Mouse (Mus musculus) hindbrain, embryonic 14.5 days (tissue): Measurements from ENCODE around the gene Faf1. TPM values are rescaled to one million over a fixed set of nuclear protein-coding genes. Genes with fewer than 3 reads are reported as not detected.

ENCODE experiments used
- ATAC-seq: fragments of 200-750 bp; cut with Nextera tagmentation; 2 replicates; pipeline ENCODE4 v1.8.0; 2017; ENCODE audit warnings: moderate number of reproducible peaks, mild to moderate bottlenecking, moderate TSS enrichment, moderate library complexity; ENCODE audit not compliant: low FRiP score
- DNase-seq: peaks from one replicate; pipeline ENCODE4 v3.0.0-alpha.2; 2015; ENCODE audit warnings: low spot score
- H3K27ac ChIP-seq: fragments of 300-500 bp; sonication (generic); 2 replicates; pipeline ENCODE4 v1.5.1; 2014; ENCODE audit warnings: mild to moderate bottlenecking, moderate library complexity
- H3K27me3 ChIP-seq: fragments of 300-500 bp; sonication (generic); 2 replicates; pipeline ENCODE4 v1.6.1; 2014; ENCODE audit warnings: mild to moderate bottlenecking, low read length, mixed read lengths; ENCODE audit not compliant: control insufficient read depth, insufficient read depth
- H3K36me3 ChIP-seq: fragments of 300-500 bp; sonication (generic); replicated peaks from 2 replicates; pipeline ENCODE4 v1.6.1; 2014; ENCODE audit not compliant: control insufficient read depth, insufficient read depth
- H3K4me1 ChIP-seq: fragments of 300-500 bp; sonication (generic); replicated peaks from 2 replicates; pipeline ENCODE4 v1.6.1; 2014; ENCODE audit warnings: antibody characterized with exemption, low read length, mixed read lengths; ENCODE audit not compliant: control insufficient read depth, insufficient read depth
- H3K4me2 ChIP-seq: fragments of 300-500 bp; sonication (generic); replicated peaks from 2 replicates; pipeline ENCODE4 v1.6.1; 2014; ENCODE audit warnings: mild to moderate bottlenecking, moderate library complexity
- H3K4me3 ChIP-seq: fragments of 300-500 bp; sonication (generic); replicated peaks from 2 replicates; pipeline ENCODE4 v1.5.1; 2014; ENCODE audit warnings: mild to moderate bottlenecking, low read length
- H3K9ac ChIP-seq: fragments of 300-500 bp; sonication (generic); 2 replicates; pipeline ENCODE4 v1.6.1; 2014
- H3K9me3 ChIP-seq: fragments of 300-500 bp; sonication (generic); 2 replicates; pipeline ENCODE4 v1.6.1; 2016; ENCODE audit warnings: low read length; ENCODE audit not compliant: control insufficient read depth
- WGBS: fragments of 180-500 bp; shearing (Covaris S2); extraction: QIAGEN DNeasy Blood & Tissue Kit; methylation state at CpG from one replicate; pipeline ENCODE4 v1.1.7; 2014; 5-methylcytosine and 5-hydroxymethylcytosine counted together
- polyA plus RNA-seq: library from polyadenylated mRNA; unstranded; fragments of >200 nt; fragmentation: Nextera tagmentation; extraction: Ambion mirVana; gene quantifications from 2 replicates; pipeline ENCODE4 v1.2.1, GENCODE M21; 2014

Gene Faf1
- polyA plus RNA-seq, 1 experiment from 2014 or later = 47.1 TPM

GRCm38 (mm10) chr4:109792331-109792730 lies 115.9 kb downstream of the Faf1 start:
- Histone ChIP-seq H3K9me3 (no peaks in the 10 kb centered on the region), H3K4me3 (no peak overlapping the region), H3K27ac (no peak overlapping the region), H3K9ac (no peak overlapping the region), H3K4me1 (peaks cover 5% of the 10 kb centered on the region; the same call in 1 of the 2 replicates), H3K27me3 (no peaks in the 10 kb centered on the region), H3K4me2 (no peak overlapping the region), H3K36me3 (no peaks in the 10 kb centered on the region)
- ATAC-seq (no peak), DNase-seq (no peak)
- 38% methylated on average over 2 of the region's 2 CpGs for WGBS

DNA sequence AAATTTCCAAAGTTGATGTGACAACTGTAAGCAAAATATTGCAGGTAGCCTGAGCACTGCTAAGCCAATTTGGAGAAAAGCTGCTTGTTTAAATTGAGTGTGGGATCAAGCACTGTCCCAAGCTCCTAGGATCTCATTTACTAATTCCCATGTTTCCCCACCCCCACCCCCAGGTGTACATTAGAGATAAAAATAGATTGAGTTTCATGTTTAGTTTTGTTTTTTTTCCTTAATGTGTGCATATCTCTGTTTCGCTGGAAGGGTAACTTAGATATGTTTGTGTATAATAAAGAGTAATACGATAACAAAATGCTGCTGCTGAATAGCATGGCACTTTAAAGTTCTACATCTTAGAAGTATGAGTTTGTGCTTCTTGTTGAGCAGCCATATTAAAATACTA lies 116.7 kb downstream of the Faf1 start:
- no peaks in the 10 kb centered on the region for H3K27me3 ChIP-seq
- no peak overlapping the region for H3K4me3 ChIP-seq
- no peaks in the 10 kb centered on the region for H3K36me3 ChIP-seq
- no peak overlapping the region for H3K4me2 ChIP-seq
- H3K27ac ChIP-seq = no peak overlapping the region
- DNase-seq (no peak), ATAC-seq (no peak)
- WGBS = 96% methylated on average over 2 of the region's 2 CpGs
- no peaks in the 10 kb centered on the region for H3K9me3 ChIP-seq
- peaks cover 5% of the 10 kb centered on the region; the same call in 1 of the 2 replicates for H3K4me1 ChIP-seq
- no peak overlapping the region for H3K9ac ChIP-seq

GRCm38 (mm10) chr4:109797511-109798182 lies 121.3 kb downstream of the Faf1 start:
- WGBS = 88% methylated on average over 10 of the region's 10 CpGs
- no peak for DNase-seq
- Histone ChIP-seq H3K27me3 (no peaks in the 10 kb centered on the region), H3K36me3 (no peaks in the 10 kb centered on the region), H3K27ac (no peak overlapping the region), H3K9me3 (no peaks in the 10 kb centered on the region), H3K4me1 (no peaks in the 10 kb centered on the region), H3K4me3 (no peak overlapping the region), H3K4me2 (no peak overlapping the region), H3K9ac (no peak overlapping the region)
- no peak for ATAC-seq

GRCm38 (mm10) chr4:109806408-109806807 lies 130.0 kb downstream of the Faf1 start:
- no peak for DNase-seq
- no peak overlapping the region for H3K27ac ChIP-seq
- ATAC-seq = 0 out of 2 replicates have a peak, but pooled peaks have one; percentile 14

GRCm38 (mm10) chr4:109815161-109815560 lies 138.8 kb downstream of the Faf1 start:
- Histone ChIP-seq H3K27me3 (no peaks in the 10 kb centered on the region), H3K9ac (no peak overlapping the region), H3K4me2 (no peak overlapping the region), H3K36me3 (no peaks in the 10 kb centered on the region), H3K27ac (no peak overlapping the region), H3K4me3 (no peak overlapping the region), H3K9me3 (no peaks in the 10 kb centered on the region), H3K4me1 (no peaks in the 10 kb centered on the region)
- WGBS = 85% methylated on average over 1 of the region's 1 CpGs
- ATAC-seq (no peak), DNase-seq (no peak)

More at GRCm38 (mm10) chr4:109806408-109806807, 130.0 kb downstream of the Faf1 start:
- Histone ChIP-seq H3K9me3 (no peaks in the 10 kb centered on the region), H3K9ac (no peak overlapping the region), H3K4me2 (no peak overlapping the region), H3K4me1 (peaks cover 8% of the 10 kb centered on the region; the same call in 1 of the 2 replicates), H3K27me3 (no peaks in the 10 kb centered on the region), H3K4me3 (no peak overlapping the region), H3K36me3 (no peaks in the 10 kb centered on the region)
- WGBS = 49% methylated on average over 5 of the region's 5 CpGs

DNA sequence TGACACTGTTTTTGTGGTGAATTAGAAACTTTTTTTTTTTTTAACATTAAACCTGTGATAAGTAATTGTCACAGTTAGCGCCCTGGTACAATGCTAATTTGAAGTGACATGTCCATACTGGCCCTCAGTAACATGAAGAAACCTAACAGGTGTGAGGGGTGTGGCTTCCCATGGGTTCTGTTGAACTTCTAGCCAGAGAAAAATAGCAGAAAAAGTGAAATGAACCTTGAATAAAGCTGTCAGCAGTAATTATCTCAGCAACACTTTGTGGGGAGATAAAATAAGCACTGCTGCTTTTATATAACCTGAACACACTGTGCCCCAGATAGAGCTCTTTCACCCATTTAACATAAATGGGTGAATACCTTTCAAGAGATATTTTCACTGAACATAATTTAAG lies 139.2 kb downstream of the Faf1 start:
- Histone ChIP-seq H3K4me3 (no peak overlapping the region), H3K4me1 (no peaks in the 10 kb centered on the region), H3K27me3 (no peaks in the 10 kb centered on the region), H3K4me2 (no peak overlapping the region), H3K9me3 (no peaks in the 10 kb centered on the region), H3K27ac (no peak overlapping the region), H3K9ac (no peak overlapping the region), H3K36me3 (no peaks in the 10 kb centered on the region)
- 86% methylated on average over 1 of the region's 1 CpGs for WGBS
- DNase-seq = no peak
- ATAC-seq = no peak

DNA sequence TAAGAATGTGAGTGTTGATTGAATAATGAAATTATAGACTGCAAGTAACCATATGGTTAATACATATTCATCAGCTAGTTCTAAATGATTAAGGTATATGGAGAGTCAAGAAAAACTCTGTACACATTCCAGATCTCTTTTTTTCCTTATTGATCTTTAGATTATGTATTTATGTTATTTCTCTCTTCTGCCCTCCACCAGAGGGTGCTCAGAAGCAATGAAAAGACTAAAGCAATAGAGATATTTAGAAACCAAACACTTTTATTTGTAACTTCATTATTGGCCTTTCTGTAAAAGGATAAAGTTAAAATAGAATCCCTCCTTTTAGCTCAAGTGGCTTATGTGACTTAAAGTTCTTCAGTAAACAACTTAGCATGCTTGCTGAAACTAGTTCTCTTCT lies 143.1 kb downstream of the Faf1 start:
- no peak overlapping the region for H3K4me2 ChIP-seq
- no peaks in the 10 kb centered on the region for H3K9me3 ChIP-seq
- H3K4me3 ChIP-seq = no peak overlapping the region
- H3K4me1 ChIP-seq = no peaks in the 10 kb centered on the region
- H3K9ac ChIP-seq = no peak overlapping the region
- H3K27ac ChIP-seq = no peak overlapping the region
- H3K36me3 ChIP-seq = no peaks in the 10 kb centered on the region
- ATAC-seq (no peak), DNase-seq (no peak)
- H3K27me3 ChIP-seq = no peaks in the 10 kb centered on the region

GRCm38 (mm10) chr4:109829800-109830199 lies 153.4 kb downstream of the Faf1 start:
- H3K4me2 ChIP-seq = no peak overlapping the region
- H3K9ac ChIP-seq = no peak overlapping the region
- no peaks in the 10 kb centered on the region for H3K9me3 ChIP-seq
- H3K27ac ChIP-seq = no peak overlapping the region
- ATAC-seq (no peak), DNase-seq (no peak)
- 94% methylated on average over 3 of the region's 3 CpGs for WGBS
- no peaks in the 10 kb centered on the region for H3K4me1 ChIP-seq
- no peak overlapping the region for H3K4me3 ChIP-seq
- H3K36me3 ChIP-seq = peaks cover 10% of the 10 kb centered on the region
- H3K27me3 ChIP-seq = no peaks in the 10 kb centered on the region

DNA sequence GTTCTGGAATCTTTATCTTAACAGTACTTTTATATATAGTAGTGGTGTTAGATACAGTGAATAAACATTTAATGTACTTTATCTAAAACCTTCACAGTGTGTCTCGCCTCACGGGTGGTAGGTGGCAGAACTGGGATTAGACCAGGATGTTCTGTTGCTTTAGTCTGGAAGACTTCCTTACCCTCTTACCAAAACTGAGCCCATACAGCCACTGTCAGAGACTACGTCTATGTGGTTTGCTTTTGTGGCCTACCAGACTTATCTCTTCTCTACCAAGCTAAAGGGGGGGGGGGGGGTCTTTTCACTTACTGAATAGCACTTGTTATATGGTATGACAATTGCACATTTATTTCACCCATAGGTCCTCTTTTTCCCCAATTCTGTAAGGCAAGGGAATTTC lies 181.5 kb downstream of the Faf1 start:
- no peak overlapping the region for H3K27ac ChIP-seq
- H3K9me3 ChIP-seq = no peaks in the 10 kb centered on the region
- WGBS = 85% methylated on average over 3 of the region's 3 CpGs
- H3K36me3 ChIP-seq = no peaks in the 10 kb centered on the region
- H3K27me3 ChIP-seq = no peaks in the 10 kb centered on the region
- H3K4me2 ChIP-seq = no peak overlapping the region
- DNase-seq (no peak), ATAC-seq (no peak)
- H3K9ac ChIP-seq = no peak overlapping the region
- no peak overlapping the region for H3K4me3 ChIP-seq
- H3K4me1 ChIP-seq = peaks cover 7% of the 10 kb centered on the region; the same call in 1 of the 2 replicates
